Mouse (Mus musculus): ENCODE data around the gene Ndufv2. TPM values are rescaled to one million over a fixed set of nuclear protein-coding genes. Genes with fewer than 3 reads are reported as not detected.

Ndufv2 gene
- 1,021 TPM for polyA plus RNA-seq (2014; fragmentation: Illumina TruSeq; extraction: RNeasy Lipid Tissue Mini Kit (QIAGEN cat#74804); ENCODE audit: low read depth, low replicate concordance)

DNA sequence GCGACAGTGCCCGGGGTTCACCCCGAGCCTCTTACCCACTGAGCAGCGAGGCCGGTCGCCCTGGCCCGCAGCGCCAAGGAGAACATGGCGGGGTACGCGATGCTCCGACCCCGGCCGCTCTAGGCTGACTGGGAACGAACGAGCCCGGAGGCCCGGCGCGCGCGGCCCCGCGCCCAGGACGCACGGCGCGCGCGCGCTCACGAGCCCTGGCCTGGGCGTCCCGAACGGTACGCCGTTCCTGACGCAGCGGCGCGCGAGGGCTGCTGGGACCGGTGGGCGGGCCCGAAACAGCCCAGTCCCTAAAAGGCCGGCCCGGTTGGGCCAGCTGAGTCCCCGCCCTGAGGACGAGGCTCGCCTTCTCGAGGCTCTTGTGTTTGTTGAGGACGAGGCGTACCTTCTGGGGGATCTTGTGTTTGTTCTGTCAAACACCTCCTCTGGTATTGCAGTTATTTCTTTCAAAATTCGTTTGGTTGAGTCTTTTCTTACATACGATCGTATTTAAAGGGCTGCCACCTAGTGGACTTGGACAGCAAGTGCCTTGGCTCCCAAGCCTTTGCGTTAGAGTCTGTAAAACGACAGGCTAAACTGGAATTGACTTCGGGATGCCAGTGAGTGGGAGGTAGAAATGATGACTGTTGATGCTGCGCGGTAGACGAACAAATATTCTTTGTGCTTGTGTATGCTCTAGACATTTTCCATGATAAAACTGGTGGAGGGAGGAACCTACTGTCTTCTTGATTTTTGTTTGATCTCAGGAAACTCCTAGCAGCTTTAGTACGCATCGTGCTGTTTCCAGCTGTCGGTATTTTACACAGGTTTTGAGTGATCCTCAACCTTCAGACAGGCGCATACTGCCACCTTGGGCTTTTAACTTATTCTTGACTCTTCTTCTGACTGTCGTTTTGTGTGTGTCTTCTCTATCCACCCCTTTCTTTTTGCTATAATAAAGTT is at the start of gene Ndufv2:
TSS of gene Ndufv2 (minus strand) at position 180 of the 951 bp plus-strand sequence.

DNA sequence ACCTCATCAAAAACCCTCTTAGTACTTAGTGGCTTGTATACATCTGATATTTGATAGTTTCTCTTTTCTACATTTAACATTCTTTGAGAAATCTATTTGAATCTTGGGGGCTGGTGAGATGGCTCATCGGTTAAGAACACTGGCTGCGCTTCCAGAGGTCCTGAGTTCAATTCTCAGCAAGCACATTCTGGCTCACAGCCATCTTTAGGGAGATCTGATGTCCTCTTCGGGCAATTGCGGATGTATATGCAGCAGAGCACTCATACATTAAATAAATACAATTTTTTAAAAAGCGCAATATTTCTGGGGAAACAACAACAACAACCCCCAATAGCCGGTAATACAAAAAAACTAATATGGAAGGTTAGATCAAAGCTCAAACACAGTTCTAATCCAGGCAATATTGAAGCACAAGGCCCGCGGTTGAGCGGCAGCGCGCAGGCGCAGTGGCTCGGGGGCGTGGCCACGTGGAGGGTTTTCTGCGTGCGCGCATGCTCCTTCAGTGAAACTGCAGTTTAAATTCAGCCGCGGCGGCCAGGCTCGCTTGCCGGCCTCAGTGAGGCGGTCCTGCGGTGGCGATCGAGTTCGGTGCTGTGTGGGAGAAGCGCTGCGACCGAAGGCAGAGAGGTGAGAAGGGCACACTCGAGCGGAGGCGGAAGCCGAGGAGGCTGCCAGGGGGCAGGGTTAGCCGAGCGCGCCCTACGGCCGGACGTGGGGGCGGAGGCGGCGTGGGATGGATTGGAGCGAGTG is 21.9 kb upstream of the Ndufv2 start, which contains the start of gene Ddx11:
TSS of gene Ddx11 (plus strand) at position 455 of the 750 bp plus-strand sequence.

DNA sequence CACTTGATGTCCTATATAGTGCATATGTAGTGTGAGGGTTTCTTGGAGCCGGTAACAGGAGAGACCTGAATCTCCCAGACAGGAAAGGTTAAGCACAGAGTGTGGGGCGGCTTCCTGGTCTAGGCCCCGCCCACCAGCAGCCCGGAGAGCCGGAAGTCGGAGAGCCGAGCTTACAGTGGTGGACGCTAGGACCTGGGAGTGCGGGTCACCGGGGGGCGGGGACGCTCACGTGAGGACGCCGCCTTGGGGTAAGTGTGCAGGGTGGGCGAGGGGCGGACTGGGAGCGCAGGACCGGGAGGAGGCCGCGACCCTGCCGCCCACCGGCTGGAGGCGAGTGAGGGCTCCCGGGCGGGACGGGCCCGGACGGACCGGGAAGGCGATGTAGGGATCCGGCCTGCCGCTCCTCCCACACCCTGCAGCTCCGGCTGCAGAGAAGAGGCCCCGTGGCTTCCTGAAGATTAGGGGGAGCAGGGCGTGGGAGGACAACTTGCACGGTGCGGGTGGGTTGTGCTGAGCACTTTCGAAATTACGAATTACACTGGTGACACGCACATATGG is 10.1 kb upstream of the Ndufv2 start, which contains the start of gene Washc1:
TSS of gene Washc1 (plus strand) at position 144 of the 558 bp plus-strand sequence.

DNA sequence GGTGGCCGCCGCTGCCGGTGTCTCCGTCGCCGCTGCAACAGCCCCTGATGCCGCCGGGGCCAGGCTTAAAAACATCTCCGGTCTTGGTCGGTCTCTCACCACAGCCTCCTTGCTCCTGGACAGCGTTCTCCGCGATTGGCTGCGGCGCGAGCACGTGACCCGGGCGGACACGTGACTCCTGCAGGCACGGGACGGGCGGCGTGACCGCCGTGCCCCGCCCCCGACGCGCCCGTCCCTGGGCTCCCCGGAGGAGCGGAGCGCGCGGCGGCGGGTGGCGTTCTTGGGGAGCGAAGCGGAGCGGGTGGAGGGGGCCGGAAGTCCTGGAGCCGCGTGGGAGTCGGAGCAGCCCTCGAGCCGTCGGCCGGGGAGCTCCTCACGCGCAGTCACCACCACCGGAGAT is 24.4 kb downstream of the Ndufv2 start, which contains the start of gene Ankrd12:
TSS of gene Ankrd12 (minus strand) at position 156 of the 400 bp plus-strand sequence.

Other genes with a start within 250 kb of the Ndufv2 start
- 29.7 TPM for gene Ralbp1, start 215.8 kb downstream of the Ndufv2 start, polyA plus RNA-seq (2014; fragmentation: Illumina TruSeq; extraction: RNeasy Lipid Tissue Mini Kit (QIAGEN cat#74804); ENCODE audit: low read depth, low replicate concordance)
- gene Twsg1, start 150.3 kb downstream of the Ndufv2 start, polyA plus RNA-seq (2014; fragmentation: Illumina TruSeq; extraction: RNeasy Lipid Tissue Mini Kit (QIAGEN cat#74804); ENCODE audit: low read depth, low replicate concordance): 73.7 TPM
- 5.9 TPM for gene Ankrd12, start 24.5 kb downstream of the Ndufv2 start, polyA plus RNA-seq (2014; fragmentation: Illumina TruSeq; extraction: RNeasy Lipid Tissue Mini Kit (QIAGEN cat#74804); ENCODE audit: low read depth, low replicate concordance)
- gene Washc1, start 10.0 kb upstream of the Ndufv2 start, polyA plus RNA-seq (2014; fragmentation: Illumina TruSeq; extraction: RNeasy Lipid Tissue Mini Kit (QIAGEN cat#74804); ENCODE audit: low read depth, low replicate concordance): 29.1 TPM
- gene Ddx11, start 22.0 kb upstream of the Ndufv2 start, polyA plus RNA-seq (2014; fragmentation: Illumina TruSeq; extraction: RNeasy Lipid Tissue Mini Kit (QIAGEN cat#74804); ENCODE audit: low read depth, low replicate concordance): 2.7 TPM

Data from heart, adult 10 weeks (tissue).